Mouse (Mus musculus) gastrocnemius, adult 18-20 months (tissue): ENCODE data around the gene 4933405L10Rik. TPM values are rescaled to one million over a fixed set of nuclear protein-coding genes. Genes with fewer than 3 reads are reported as not detected.

ENCODE experiments used
- DNase-seq: peaks from one replicate; pipeline ENCODE4 v3.0.0; 2021; ENCODE audit warnings: low spot score
- total RNA-seq, 2 experiments: library from RNA; stranded (reverse); gene quantifications; 2 replicates each; pipeline ENCODE4 v1.2.3; 2021

The 4933405L10Rik gene
- total RNA-seq, 2 experiments from 2014 or later, result not detected

GRCm38 (mm10) chr8:105700566-105700965 lies 6.9 kb upstream of the 4933405L10Rik start:
- DNase-seq, result no peak

- DNase-seq, result peak; percentile 96
Observed at GRCm38 (mm10) chr8:105700966-105701824, 6.3 kb upstream of the 4933405L10Rik start, which contains the start of the genes Acd and Pard6a. Acd (minus strand) TSS chr8:105701102. Pard6a (plus strand) TSS chr8:105701148.

- no peak for DNase-seq
Observed at GRCm38 (mm10) chr8:105702001-105702401, 5.5 kb upstream of the 4933405L10Rik start.

GRCm38 (mm10) chr8:105702731-105703415 lies 4.6 kb upstream of the 4933405L10Rik start:
- no peak for DNase-seq

GRCm38 (mm10) chr8:105704146-105704812 lies 3.2 kb upstream of the 4933405L10Rik start:
- DNase-seq, result no peak

- DNase-seq, result no peak
Observed at GRCm38 (mm10) chr8:105704955-105705354, 2.5 kb upstream of the 4933405L10Rik start.

GRCm38 (mm10) chr8:105706426-105706825 lies 1.0 kb upstream of the 4933405L10Rik start:
- no peak for DNase-seq

GRCm38 (mm10) chr8:105708675-105709074 lies 1.2 kb downstream of the 4933405L10Rik start:
- DNase-seq, result no peak

- no peak for DNase-seq
Observed at GRCm38 (mm10) chr8:105709317-105709716, 1.9 kb downstream of the 4933405L10Rik start.

- no peak for DNase-seq
Observed at GRCm38 (mm10) chr8:105712286-105712685, 4.8 kb downstream of the 4933405L10Rik start.

- peak; percentile 92 for DNase-seq
Observed at GRCm38 (mm10) chr8:105714139-105714538, 6.7 kb downstream of the 4933405L10Rik start.

GRCm38 (mm10) chr8:105715042-105715441 lies 7.6 kb downstream of the 4933405L10Rik start:
- no peak for DNase-seq

- DNase-seq, result no peak
Observed at GRCm38 (mm10) chr8:105716302-105716945, 9.0 kb downstream of the 4933405L10Rik start.

- no peak for DNase-seq
Observed at GRCm38 (mm10) chr8:105719637-105720036, 12.2 kb downstream of the 4933405L10Rik start.

GRCm38 (mm10) chr8:105722861-105723260 lies 15.4 kb downstream of the 4933405L10Rik start:
- DNase-seq, result no peak

GRCm38 (mm10) chr8:105725726-105726125 lies 18.3 kb downstream of the 4933405L10Rik start:
- no peak for DNase-seq

GRCm38 (mm10) chr8:105727397-105728124 lies 20.1 kb downstream of the 4933405L10Rik start:
- DNase-seq, result peak; percentile 33

GRCm38 (mm10) chr8:105732186-105732585 lies 24.7 kb downstream of the 4933405L10Rik start:
- DNase-seq, result no peak

- DNase-seq, result peak; percentile 67
Observed at GRCm38 (mm10) chr8:105739216-105739615, 31.8 kb downstream of the 4933405L10Rik start.

- no peak for DNase-seq
Observed at GRCm38 (mm10) chr8:105743301-105743700, 35.8 kb downstream of the 4933405L10Rik start.

- DNase-seq, result peak; percentile 29
Observed at GRCm38 (mm10) chr8:105750606-105751005, 43.2 kb downstream of the 4933405L10Rik start.
